In the genomic region with DNA sequence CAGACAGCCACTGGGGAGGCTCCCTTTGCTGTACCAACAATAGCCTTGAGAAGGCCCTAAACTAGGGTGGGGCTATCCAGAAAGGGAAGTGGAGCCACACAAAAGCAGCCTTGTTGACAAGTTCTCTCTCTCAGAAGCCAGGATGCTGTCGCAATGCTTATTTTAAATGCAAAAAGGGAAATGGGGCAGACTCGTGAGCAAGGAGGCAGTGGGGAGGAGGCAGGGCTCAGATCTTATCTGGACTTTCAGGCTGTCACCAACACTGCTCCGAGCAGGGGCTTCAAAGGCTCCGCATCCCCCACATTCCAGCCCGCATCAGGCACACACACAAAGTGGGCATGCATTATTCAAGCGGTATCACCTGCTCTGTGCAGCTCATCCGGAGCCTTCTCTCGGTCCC, we compare ENCODE assay signal across 10 mouse cellular contexts.
A peak's percentile ranks its signal among the peaks of the same experiment; 100 is the strongest.
DNase-seq lines count a peak whose midpoint lies in the region; ATAC-seq lines count a peak whose summit lies in the region.
"Had no signal": no experiment of that assay in that cellular context is flagged by ENCODE, and none has a peak within 500 bp of the region (broad histone marks: within the 10 kb centered on the region; RNA-seq: fewer than 3 reads in every experiment).

No protein-coding gene starts in this region.

- H3K4me3 ChIP-seq in forebrain, embryonic 14.5 days (ENCODE audit: low read depth, low read length) = no peak overlapping the region
- no peak overlapping the region for H3K4me3 ChIP-seq in forebrain, embryonic 10.5 days

- H3K9ac ChIP-seq in forebrain, embryonic 14.5 days (ENCODE audit: low read length) = peak overlapping the region; percentile 25; the same call in 1 of the 2 replicates

- 27% methylated on average over 8 of the region's 8 CpGs for WGBS in forebrain, embryonic 14.5 days
- 34% methylated on average over 8 of the region's 8 CpGs for WGBS in forebrain, embryonic 10.5 days

- no peaks in the 10 kb centered on the region for H3K27me3 ChIP-seq in forebrain, embryonic 14.5 days (replicated peaks; ENCODE audit: control insufficient read depth, insufficient read depth, low read length)
- H3K27me3 ChIP-seq in forebrain, embryonic 10.5 days (ENCODE audit: poor library complexity, severe bottlenecking) = no peaks in the 10 kb centered on the region

- no peak for DNase-seq in forebrain, embryonic 14.5 days (ENCODE audit: low spot score)
- no peak for DNase-seq in forebrain, embryonic 10.5 days (ENCODE audit: extremely low spot score, low spot score)
- peak; percentile 22 for DNase-seq in retina, postnatal 1 day
- DNase-seq in retina, embryonic 14.5 days (ENCODE audit: low spot score) = no peak
- DNase-seq in adrenal gland, adult 8-10 months = no peak
- no peak for DNase-seq in right cerebral cortex, postnatal 14 days
- no peak for DNase-seq in left cerebral cortex, postnatal 25 days (ENCODE audit: low spot score in 2 of 2)
- DNase-seq: cerebellum, adult 8-10 months; kidney, postnatal 25 days had no signal

- ATAC-seq in forebrain, embryonic 14.5 days = no peak
- ATAC-seq in megakaryocyte progenitor cell, adult 5-6 weeks (replicated peaks; ENCODE audit: poor library complexity) = peak; percentile 69

- H3K36me3 ChIP-seq in forebrain, embryonic 14.5 days (ENCODE audit: control insufficient read depth, insufficient read depth, low read length) = no peaks in the 10 kb centered on the region
- no peaks in the 10 kb centered on the region for H3K36me3 ChIP-seq in forebrain, embryonic 10.5 days (replicated peaks)

- H3K4me1 ChIP-seq in forebrain, embryonic 14.5 days (ENCODE audit: control insufficient read depth, insufficient read depth, low read length) = peaks cover 6% of the 10 kb centered on the region; the same call in 1 of the 2 replicates
- peaks cover 10% of the 10 kb centered on the region for H3K4me1 ChIP-seq in forebrain, embryonic 10.5 days

- no peaks in the 10 kb centered on the region for H3K9me3 ChIP-seq in forebrain, embryonic 14.5 days (replicated peaks; ENCODE audit: control insufficient read depth, low read length)
- H3K9me3 ChIP-seq in forebrain, embryonic 10.5 days = no peaks in the 10 kb centered on the region

- H3K4me2 ChIP-seq in forebrain, embryonic 14.5 days (ENCODE audit: low read length) = no peak overlapping the region

- intact Hi-C loops in left cerebral cortex, postnatal 25 days (cut with DNase I) = no loop called here

- no peak overlapping the region for H3K27ac ChIP-seq in forebrain, embryonic 14.5 days (ENCODE audit: low read depth, low read length)
- H3K27ac ChIP-seq in forebrain, embryonic 10.5 days = no peak overlapping the region
